Mouse (Mus musculus) CH12.LX (cell line): ENCODE data around the gene 9030025P20Rik.
"Not testable (repeated sequence)": the region's sequence is repeated elsewhere in the genome, so short reads cannot be mapped to it uniquely, and the experiment has no call there.

Experiments used
- CTCF ChIP-seq, 2 experiments: IDR thresholded peaks in 1 of 2; conservative IDR thresholded peaks in 1 of 2; 2 replicates each; pipeline ENCODE4 v1.5.1; 2011 to 2012; ENCODE audit warnings: low read depth in 2 of 2, low read length in 2 of 2, improper control_type of control experiment in 1 of 2, inconsistent platforms in 1 of 2, mild to moderate bottlenecking in 1 of 2, moderate library complexity in 1 of 2
- EP300 ChIP-seq: IDR thresholded peaks from 2 replicates; pipeline ENCODE4 v1.6.1; 2011; ENCODE audit warnings: low read length, improper control_type of control experiment
- GABPA ChIP-seq: IDR thresholded peaks from 2 replicates; pipeline ENCODE4 v1.6.1; 2012; ENCODE audit warnings: low read depth, low read length, improper control_type of control experiment, inconsistent platforms; ENCODE audit not compliant: insufficient replicate concordance
- HCFC1 ChIP-seq: IDR thresholded peaks from 2 replicates; pipeline ENCODE4 v1.6.1; 2012; ENCODE audit warnings: low read depth, mild to moderate bottlenecking, inconsistent platforms, low read length, improper control_type of control experiment
- IRF4 ChIP-seq: IDR thresholded peaks from 2 replicates; pipeline ENCODE4 v1.6.1; 2014; ENCODE audit warnings: low read depth, mild to moderate bottlenecking, inconsistent platforms, low read length, improper control_type of control experiment
- MAFK ChIP-seq: IDR thresholded peaks from 2 replicates; pipeline ENCODE4 v1.6.1; 2011; ENCODE audit warnings: low read length, improper control_type of control experiment; ENCODE audit not compliant: insufficient replicate concordance
- POLR2A ChIP-seq: IDR thresholded peaks from 2 replicates; pipeline ENCODE4 v1.6.1; 2011; ENCODE audit warnings: low read depth, mild to moderate bottlenecking, improper control_type of control experiment, low read length
- TBP ChIP-seq: conservative IDR thresholded peaks from 2 replicates; pipeline ENCODE4 v1.6.1; 2011; ENCODE audit warnings: low read depth, low read length, improper control_type of control experiment
- TCF12 ChIP-seq: IDR thresholded peaks from 2 replicates; pipeline ENCODE4 v1.6.1; 2014; ENCODE audit warnings: low read depth, mild to moderate bottlenecking, inconsistent platforms, low read length, improper control_type of control experiment
- USF2 ChIP-seq: conservative IDR thresholded peaks from 2 replicates; pipeline ENCODE4 v1.6.1; 2011; ENCODE audit warnings: low read depth, low read length, improper control_type of control experiment
- ZKSCAN1 ChIP-seq: IDR thresholded peaks from 2 replicates; pipeline ENCODE4 v1.6.1; 2012; ENCODE audit warnings: low read depth, inconsistent platforms, low read length, improper control_type of control experiment, borderline replicate concordance
- ZNF384 ChIP-seq: IDR thresholded peaks from 2 replicates; pipeline ENCODE4 v1.6.1; 2012; ENCODE audit warnings: low read depth, low read length, improper control_type of control experiment, inconsistent platforms

DNA sequence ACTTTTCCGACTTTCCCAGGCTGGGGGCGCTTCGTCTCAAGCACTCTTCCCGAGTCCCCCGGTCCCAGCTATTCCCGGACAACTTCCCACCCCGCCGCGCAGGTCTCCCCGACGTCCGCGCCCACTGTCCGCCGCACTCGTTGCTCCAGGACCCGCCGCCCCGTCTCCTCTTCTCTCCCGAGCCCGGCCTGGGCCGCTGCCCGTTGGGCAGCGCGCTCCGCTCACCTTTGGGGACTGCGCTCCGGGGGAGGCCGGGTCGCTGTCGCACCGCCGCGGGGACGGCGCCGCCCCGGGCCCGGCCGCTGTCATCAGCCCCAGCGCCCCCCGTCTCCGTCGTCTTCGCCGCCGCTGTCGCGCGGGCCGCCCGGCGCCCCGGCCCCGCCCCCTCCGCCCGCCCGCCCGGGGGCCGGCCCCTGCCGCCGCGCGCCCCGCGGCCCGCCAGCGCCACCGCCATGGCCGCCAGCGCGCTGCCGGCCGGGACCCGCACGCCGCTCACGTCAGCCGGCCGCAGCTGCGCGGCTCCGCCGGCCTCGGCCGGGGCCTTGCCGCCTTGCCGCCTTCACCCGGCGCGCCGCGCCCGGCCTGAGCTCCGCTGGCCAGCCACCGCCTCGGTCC, 45.7 kb downstream of the 9030025P20Rik start:
- TF ChIP-seq TBP; CTCF (conservative IDR thresholded peaks at IDR 0.05 in 1 of 2, IDR thresholded peaks at IDR 0.05 in 1 of 2; ENCODE audit: low read depth in 2 of 2, low read length in 2 of 2); EP300; MAFK; POLR2A; IRF4; USF2; ZKSCAN1; ZNF384; HCFC1; TCF12; GABPA: not testable (repeated sequence)
